Mouse (Mus musculus) lung, postnatal 25 days (tissue): ENCODE results near the gene Gm11146.

ENCODE experiments used
- DNase-seq: peaks from one replicate; pipeline ENCODE4 v3.0.0; 2022; ENCODE audit warnings: low spot score

The Gm11146 gene

GRCm38 (mm10) chr16:77556446-77557105 is 45.3 kb downstream of the Gm11146 start:
- DNase-seq: no peak

- no peak for DNase-seq
These were observed 50.8 kb downstream of the Gm11146 start for GRCm38 (mm10) chr16:77551051-77551450.
